Mouse (Mus musculus) A20 (cell line): ENCODE measurements around the gene Glis1.

ENCODE experiments used
- DNase-seq: peaks from one replicate; pipeline ENCODE4 v3.0.0-alpha.2; 2011; ENCODE audit warnings: low read depth, low spot score

The Glis1 gene

GRCm38 (mm10) chr4:107452266-107453015 is 18.1 kb downstream of the Glis1 start:
- DNase-seq = no peak

- peak; percentile 83 for DNase-seq
Measured at GRCm38 (mm10) chr4:107453141-107453984, 19.0 kb downstream of the Glis1 start.

GRCm38 (mm10) chr4:107457602-107458001 is 23.2 kb downstream of the Glis1 start:
- no peak for DNase-seq

GRCm38 (mm10) chr4:107458907-107459306 is 24.5 kb downstream of the Glis1 start:
- DNase-seq = no peak

- DNase-seq = no peak
Measured at GRCm38 (mm10) chr4:107459461-107459860, 25.1 kb downstream of the Glis1 start.

GRCm38 (mm10) chr4:107460468-107460867 is 26.1 kb downstream of the Glis1 start:
- DNase-seq = no peak

- no peak for DNase-seq
Measured at GRCm38 (mm10) chr4:107467831-107468230, 33.4 kb downstream of the Glis1 start.

- DNase-seq = no peak
Measured at GRCm38 (mm10) chr4:107468264-107468663, 33.9 kb downstream of the Glis1 start.

GRCm38 (mm10) chr4:107468768-107469167 is 34.4 kb downstream of the Glis1 start:
- no peak for DNase-seq

- no peak for DNase-seq
Measured at GRCm38 (mm10) chr4:107476266-107476665, 41.9 kb downstream of the Glis1 start.

- DNase-seq = no peak
Measured at GRCm38 (mm10) chr4:107479015-107479414, 44.6 kb downstream of the Glis1 start.

- DNase-seq = no peak
Measured at GRCm38 (mm10) chr4:107482541-107482940, 48.1 kb downstream of the Glis1 start.

- DNase-seq = no peak
Measured at GRCm38 (mm10) chr4:107483556-107484220, 49.3 kb downstream of the Glis1 start.

- no peak for DNase-seq
Measured at GRCm38 (mm10) chr4:107484221-107484575, 49.8 kb downstream of the Glis1 start.

- peak; percentile 19 for DNase-seq
Measured at GRCm38 (mm10) chr4:107485903-107486302, 51.5 kb downstream of the Glis1 start.

- DNase-seq = no peak
Measured at GRCm38 (mm10) chr4:107489121-107489840, 54.9 kb downstream of the Glis1 start.

- no peak for DNase-seq
Measured at GRCm38 (mm10) chr4:107492991-107493390, 58.6 kb downstream of the Glis1 start.

- DNase-seq = no peak
Measured at GRCm38 (mm10) chr4:107495751-107496430, 61.5 kb downstream of the Glis1 start.

GRCm38 (mm10) chr4:107497430-107497935 is 63.1 kb downstream of the Glis1 start:
- DNase-seq = no peak

GRCm38 (mm10) chr4:107502601-107503051 is 68.2 kb downstream of the Glis1 start:
- no peak for DNase-seq

- DNase-seq = no peak
Measured at GRCm38 (mm10) chr4:107514981-107515380, 80.6 kb downstream of the Glis1 start.
